Mouse (Mus musculus) ES-Bruce4 (cell line): ENCODE data around the gene Bmp10. TPM values are rescaled to one million over a fixed set of nuclear protein-coding genes. Genes with fewer than 3 reads are reported as not detected.

Source experiments
- H3K27ac ChIP-seq: 2 replicates; pipeline ENCODE4 v1.5.1; 2012; ENCODE audit warnings: low read length, inconsistent platforms; ENCODE audit not compliant: insufficient read depth
- H3K27me3 ChIP-seq: 2 replicates; pipeline ENCODE4 v1.6.1; 2012; ENCODE audit warnings: mild to moderate bottlenecking, low read length, inconsistent platforms; ENCODE audit not compliant: control insufficient read depth, poor library complexity, insufficient read depth, severe bottlenecking
- H3K36me3 ChIP-seq: 2 replicates; pipeline ENCODE4 v1.6.1; 2012; ENCODE audit warnings: inconsistent platforms, mild to moderate bottlenecking, low read length, moderate library complexity; ENCODE audit not compliant: control insufficient read depth, poor library complexity, insufficient read depth, severe bottlenecking
- H3K4me1 ChIP-seq: one replicate; pipeline ENCODE4 v1.8.1; 2011; ENCODE audit warnings: low read length; ENCODE audit not compliant: control insufficient read depth, insufficient read depth
- H3K4me3 ChIP-seq: 2 replicates; pipeline ENCODE4 v1.5.1; 2011; ENCODE audit warnings: low read depth, mild to moderate bottlenecking, low read length
- H3K9ac ChIP-seq: 2 replicates; pipeline ENCODE4 v1.6.1; 2012; ENCODE audit warnings: low read depth, mild to moderate bottlenecking, inconsistent platforms; ENCODE audit not compliant: poor library complexity, severe bottlenecking
- H3K9me3 ChIP-seq: replicated peaks from 2 replicates; pipeline ENCODE4 v1.6.1; 2012; ENCODE audit warnings: mild to moderate bottlenecking, low read length, inconsistent platforms; ENCODE audit not compliant: control insufficient read depth, poor library complexity, insufficient read depth, severe bottlenecking
- CTCF ChIP-seq: IDR thresholded peaks from one replicate; pipeline ENCODE4 v1.8.1; 2011; ENCODE audit warnings: low read depth, low read length
- EP300 ChIP-seq: IDR thresholded peaks from 2 replicates; pipeline ENCODE4 v1.6.1; 2011; ENCODE audit warnings: low read depth, low read length; ENCODE audit not compliant: insufficient read depth
- POLR2A ChIP-seq: IDR thresholded peaks from one replicate; pipeline ENCODE4 v1.8.1; 2011; ENCODE audit warnings: low read length; ENCODE audit not compliant: insufficient read depth
- polyA plus RNA-seq: library from polyadenylated mRNA; stranded (reverse); fragments of >200 nt; gene quantifications from 2 replicates; pipeline ENCODE4 v1.2.4, GENCODE M21; 2011; ENCODE audit warnings: low read depth; ENCODE audit not compliant: missing spikeins, insufficient read depth, insufficient read length

The Bmp10 gene
- polyA plus RNA-seq, 1 experiment = not detected

DNA sequence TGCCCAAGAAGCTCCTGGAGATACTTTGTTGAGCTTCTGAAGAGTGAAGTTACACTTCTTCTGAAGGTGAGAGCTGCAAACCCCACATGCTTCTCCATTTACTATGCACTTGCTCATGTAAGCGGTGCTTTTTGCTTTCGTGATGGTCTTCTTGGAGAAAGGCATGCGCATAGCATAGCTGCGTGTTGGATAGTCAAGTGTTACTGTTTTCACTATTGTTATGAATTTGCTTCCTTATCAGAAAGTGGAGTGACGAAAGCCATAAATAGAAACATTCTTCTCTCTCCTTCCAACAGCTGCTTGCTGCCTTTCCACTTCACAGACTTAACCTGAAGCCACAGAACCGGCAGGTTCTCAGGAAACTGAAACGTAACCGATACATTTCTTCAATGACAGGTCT lies 8.0 kb downstream of the Bmp10 start:
- no peaks in the 10 kb centered on the region for H3K36me3 ChIP-seq
- no peaks in the 10 kb centered on the region for H3K9me3 ChIP-seq
- H3K4me3 ChIP-seq = no peak overlapping the region
- H3K9ac ChIP-seq = no peak overlapping the region
- no peaks in the 10 kb centered on the region for H3K27me3 ChIP-seq
- no peak for TF ChIP-seq EP300
- TF ChIP-seq POLR2A = no peak
- no peak for TF ChIP-seq CTCF
- no peak overlapping the region for H3K27ac ChIP-seq
- H3K4me1 ChIP-seq = no peaks in the 10 kb centered on the region

GRCm38 (mm10) chr6:87443253-87443652 lies 14.5 kb downstream of the Bmp10 start:
- Histone ChIP-seq H3K36me3 (no peaks in the 10 kb centered on the region), H3K9ac (no peak overlapping the region), H3K4me3 (no peak overlapping the region), H3K27me3 (no peaks in the 10 kb centered on the region), H3K9me3 (no peaks in the 10 kb centered on the region), H3K4me1 (no peaks in the 10 kb centered on the region), H3K27ac (no peak overlapping the region)
- TF ChIP-seq POLR2A = no peak
- TF ChIP-seq CTCF = no peak
- no peak for TF ChIP-seq EP300

- Histone ChIP-seq H3K27me3 (no peaks in the 10 kb centered on the region), H3K4me1 (no peaks in the 10 kb centered on the region), H3K36me3 (no peaks in the 10 kb centered on the region), H3K9ac (no peak overlapping the region), H3K27ac (no peak overlapping the region), H3K9me3 (no peaks in the 10 kb centered on the region), H3K4me3 (no peak overlapping the region)
- TF ChIP-seq CTCF = no peak
- no peak for TF ChIP-seq POLR2A
- TF ChIP-seq EP300 = no peak
Measured at GRCm38 (mm10) chr6:87445222-87445621, 16.4 kb downstream of the Bmp10 start.

DNA sequence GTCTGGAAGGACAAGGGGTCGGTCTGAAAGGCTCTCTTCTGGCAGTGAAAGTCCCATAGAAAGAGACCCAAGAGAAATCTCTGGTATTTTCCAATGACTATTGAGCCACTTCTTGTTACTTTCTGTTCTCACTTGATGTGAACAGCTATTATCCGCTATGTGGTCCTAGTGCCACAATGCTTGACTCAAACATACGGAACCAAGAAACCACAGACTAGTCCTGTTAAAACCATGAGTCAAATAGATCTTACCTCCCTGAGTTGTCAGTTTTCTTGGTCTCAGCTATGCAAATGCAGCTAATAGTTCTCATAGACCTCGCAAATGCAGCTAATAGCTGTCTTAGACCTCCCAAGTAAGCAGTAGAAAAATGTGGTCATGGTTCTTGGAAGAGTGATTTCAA lies 18.4 kb downstream of the Bmp10 start:
- no peak overlapping the region for H3K9ac ChIP-seq
- no peak for TF ChIP-seq CTCF
- no peak for TF ChIP-seq EP300
- TF ChIP-seq POLR2A = no peak
- no peaks in the 10 kb centered on the region for H3K9me3 ChIP-seq
- H3K27me3 ChIP-seq = no peaks in the 10 kb centered on the region
- no peak overlapping the region for H3K27ac ChIP-seq
- no peak overlapping the region for H3K4me3 ChIP-seq
- no peaks in the 10 kb centered on the region for H3K4me1 ChIP-seq
- no peaks in the 10 kb centered on the region for H3K36me3 ChIP-seq

DNA sequence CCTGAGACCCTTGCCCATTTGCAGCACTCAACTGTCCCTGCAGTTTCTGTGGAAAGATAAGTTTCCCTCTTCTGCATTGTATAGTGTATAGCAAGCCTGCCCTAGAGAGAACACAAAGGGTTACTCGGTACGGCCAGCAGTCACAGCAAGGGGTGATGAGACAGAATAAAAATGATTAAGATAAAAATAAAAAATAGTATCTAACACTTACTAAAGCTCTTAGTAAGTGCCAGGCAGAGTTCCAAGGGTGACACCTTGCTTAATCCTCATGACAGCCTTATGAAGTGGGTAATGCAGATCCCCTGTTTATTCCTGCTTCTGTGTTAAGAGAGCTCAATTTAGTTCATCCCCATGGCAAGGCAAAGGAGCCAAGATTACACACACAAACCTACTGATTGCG lies 20.7 kb downstream of the Bmp10 start:
- H3K9me3 ChIP-seq = no peaks in the 10 kb centered on the region
- no peaks in the 10 kb centered on the region for H3K27me3 ChIP-seq
- H3K9ac ChIP-seq = no peak overlapping the region
- no peak overlapping the region for H3K4me3 ChIP-seq
- H3K4me1 ChIP-seq = no peaks in the 10 kb centered on the region
- H3K27ac ChIP-seq = no peak overlapping the region
- no peak for TF ChIP-seq CTCF
- no peak for TF ChIP-seq POLR2A
- TF ChIP-seq EP300 = no peak
- H3K36me3 ChIP-seq = no peaks in the 10 kb centered on the region

DNA sequence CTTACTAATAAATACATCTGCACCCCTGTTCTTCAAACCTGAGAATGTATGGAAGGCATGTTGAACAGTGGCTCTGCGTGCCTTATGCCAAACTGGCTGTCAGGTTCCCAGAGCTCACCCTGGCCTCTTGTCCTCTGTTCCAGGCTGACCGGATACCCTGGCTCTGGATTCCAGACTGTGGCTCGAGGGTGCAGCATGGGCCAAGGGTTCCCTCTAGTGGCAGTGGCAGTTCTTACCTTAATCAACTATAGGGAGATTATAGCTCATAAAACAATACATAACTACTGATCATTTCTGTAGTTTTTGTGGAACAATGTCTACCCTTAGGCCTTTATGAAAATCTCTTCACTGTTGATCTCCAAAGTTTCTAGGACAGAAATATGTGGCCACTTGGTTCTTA lies 22.2 kb downstream of the Bmp10 start:
- H3K27ac ChIP-seq = no peak overlapping the region
- H3K9me3 ChIP-seq = no peaks in the 10 kb centered on the region
- no peaks in the 10 kb centered on the region for H3K36me3 ChIP-seq
- H3K9ac ChIP-seq = no peak overlapping the region
- H3K27me3 ChIP-seq = no peaks in the 10 kb centered on the region
- no peak overlapping the region for H3K4me3 ChIP-seq
- no peaks in the 10 kb centered on the region for H3K4me1 ChIP-seq
- TF ChIP-seq EP300 = no peak
- TF ChIP-seq CTCF = peak; percentile 33
- TF ChIP-seq POLR2A = no peak
